Mouse (Mus musculus) C2C12 (cell line): ENCODE results near the gene Ccdc173.

Experiments
- CEBPB ChIP-seq: IDR thresholded peaks from one replicate; pipeline ENCODE4 v1.6.1; 2011; ENCODE audit warnings: low read depth, mild to moderate bottlenecking, control low read depth, moderate library complexity
- CTCF ChIP-seq: IDR thresholded peaks from one replicate; pipeline ENCODE4 v1.5.1; 2011; ENCODE audit not compliant: control insufficient read depth, insufficient read depth, insufficient read length
- USF1 ChIP-seq: IDR thresholded peaks from one replicate; pipeline ENCODE4 v1.6.1; 2011; ENCODE audit warnings: low read depth, mild to moderate bottlenecking, control low read depth, moderate library complexity

DNA sequence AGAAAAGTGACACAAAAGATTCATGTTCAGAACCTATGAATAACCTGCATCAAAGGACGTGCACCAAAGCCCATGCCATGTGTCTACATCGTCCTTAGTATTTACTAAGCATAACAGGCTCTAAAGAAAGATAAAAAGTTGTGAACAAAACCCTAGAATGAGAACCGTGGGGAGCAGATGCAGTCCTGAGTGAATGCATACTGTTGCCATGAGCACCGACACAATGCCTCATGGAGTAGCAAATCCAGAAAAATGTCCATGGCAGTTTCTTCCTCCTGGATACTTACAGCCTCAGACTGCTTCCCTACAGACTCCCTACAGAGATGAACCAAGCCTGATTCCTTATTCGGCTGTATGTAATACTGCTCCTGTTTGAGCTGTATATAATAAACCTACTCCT lies 28.4 kb downstream of the Ccdc173 start:
- TF ChIP-seq CTCF (no peak), USF1 (no peak), CEBPB (no peak)
